In the genomic region with DNA sequence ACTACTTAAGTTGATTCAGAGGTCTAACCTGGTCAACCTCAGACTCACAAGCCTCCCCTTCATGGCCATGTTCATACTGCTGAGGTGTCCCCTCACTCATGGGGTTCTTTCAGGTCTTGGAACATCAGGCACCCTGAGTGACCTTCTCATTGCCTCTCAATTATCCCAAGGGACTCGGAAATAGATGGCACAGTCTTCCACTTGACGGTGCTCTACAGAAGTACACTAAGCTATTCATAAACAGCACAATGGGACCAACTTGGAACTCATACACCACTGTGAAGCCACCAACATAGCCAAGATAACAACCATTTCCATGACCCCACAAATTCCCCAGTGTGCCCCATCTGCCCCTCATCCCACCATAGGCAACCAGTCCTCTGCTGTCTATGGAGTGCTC, we compare ENCODE assay signal across 32 mouse cellular contexts.
"Had no signal": no experiment of that assay in that cellular context is flagged by ENCODE, and none has a peak within 500 bp of the region (broad histone marks: within the 10 kb centered on the region; RNA-seq: fewer than 3 reads in every experiment).

No protein-coding gene starts in this region.

- H3K4me1 ChIP-seq: limb, embryonic 13.5 days; limb, embryonic 15.5 days; liver, embryonic 12.5 days; liver, embryonic 13.5 days; liver, embryonic 15.5 days; lung, embryonic 15.5 days had no signal

- H3K27ac ChIP-seq: left cerebral cortex, adult 2 months; limb, embryonic 10.5 days; limb, embryonic 12.5 days; limb, embryonic 13.5 days; limb, embryonic 15.5 days; liver, embryonic 12.5 days; liver, embryonic 13.5 days; liver, embryonic 14.5 days; liver, embryonic 15.5 days; lung, embryonic 15.5 days; macrophage; midbrain, embryonic 10.5 days; midbrain, embryonic 12.5 days; midbrain, embryonic 13.5 days; midbrain, embryonic 15.5 days; neural tube, embryonic 12.5 days had no signal

- H3K9me3 ChIP-seq: limb, embryonic 10.5 days; limb, embryonic 12.5 days; limb, embryonic 13.5 days; limb, embryonic 15.5 days; liver, embryonic 12.5 days; liver, embryonic 13.5 days; liver, embryonic 15.5 days; lung, embryonic 15.5 days; midbrain, embryonic 10.5 days; midbrain, embryonic 12.5 days; midbrain, embryonic 13.5 days; midbrain, embryonic 15.5 days; neural tube, embryonic 12.5 days had no signal

- ATAC-seq: liver, embryonic 12.5 days; liver, postnatal 0 days; lung, postnatal 0 days; midbrain, embryonic 13.5 days; midbrain, embryonic 15.5 days; midbrain, embryonic 16.5 days had no signal

- H3K9ac ChIP-seq: limb, embryonic 12.5 days; limb, embryonic 13.5 days; limb, embryonic 15.5 days; liver, embryonic 12.5 days; liver, embryonic 13.5 days; liver, embryonic 14.5 days; liver, embryonic 15.5 days; liver, postnatal 0 days; lung, embryonic 14.5 days; lung, embryonic 15.5 days; midbrain, embryonic 12.5 days; midbrain, embryonic 13.5 days; midbrain, embryonic 15.5 days; neural tube, embryonic 12.5 days had no signal

- H3K36me3 ChIP-seq: limb, embryonic 10.5 days; limb, embryonic 12.5 days; limb, embryonic 13.5 days; limb, embryonic 15.5 days; liver, embryonic 12.5 days; liver, embryonic 13.5 days; liver, embryonic 15.5 days; lung, embryonic 15.5 days; midbrain, embryonic 10.5 days; midbrain, embryonic 12.5 days; midbrain, embryonic 13.5 days; midbrain, embryonic 15.5 days; neural tube, embryonic 12.5 days had no signal

- H3K4me2 ChIP-seq: limb, embryonic 12.5 days; limb, embryonic 13.5 days; limb, embryonic 15.5 days; liver, embryonic 11.5 days; liver, embryonic 12.5 days; liver, embryonic 13.5 days; liver, embryonic 15.5 days; lung, embryonic 14.5 days; lung, embryonic 15.5 days; midbrain, embryonic 12.5 days; midbrain, embryonic 13.5 days; midbrain, embryonic 15.5 days; neural tube, embryonic 12.5 days had no signal

- DNase-seq: left cerebral cortex, postnatal 4 days; liver; liver, embryonic 13.5 days; liver, postnatal 0 days; lung, adult 18-20 months; lung, adult 2 months; lung, embryonic 14.5 days; lung, postnatal 10 days; lung, postnatal 14 days; lung, postnatal 36 days; lung, postnatal 4 days; midbrain, embryonic 14.5 days had no signal

- H3K4me3 ChIP-seq: left cerebral cortex, adult 2 months; limb, embryonic 10.5 days; limb, embryonic 12.5 days; limb, embryonic 13.5 days; limb, embryonic 15.5 days; liver, embryonic 12.5 days; liver, embryonic 13.5 days; liver, embryonic 15.5 days; lung, embryonic 15.5 days; megakaryocyte, embryonic 14.5 days; midbrain, embryonic 10.5 days; midbrain, embryonic 12.5 days; midbrain, embryonic 13.5 days; midbrain, embryonic 15.5 days; myocyte; neural tube, embryonic 12.5 days had no signal

- H3K27me3 ChIP-seq: limb, embryonic 12.5 days; limb, embryonic 13.5 days; limb, embryonic 15.5 days; liver, embryonic 12.5 days; liver, embryonic 13.5 days; liver, embryonic 15.5 days; lung, embryonic 15.5 days; midbrain, embryonic 12.5 days; midbrain, embryonic 13.5 days; midbrain, embryonic 15.5 days had no signal
